Mouse (Mus musculus): Measurements from ENCODE around the gene Smarca1. TPM values are rescaled to one million over a fixed set of nuclear protein-coding genes. Genes with fewer than 3 reads are reported as not detected.

Smarca1 gene
- polyA plus RNA-seq, 1 experiment from 2014 or later = 30.8 TPM

DNA sequence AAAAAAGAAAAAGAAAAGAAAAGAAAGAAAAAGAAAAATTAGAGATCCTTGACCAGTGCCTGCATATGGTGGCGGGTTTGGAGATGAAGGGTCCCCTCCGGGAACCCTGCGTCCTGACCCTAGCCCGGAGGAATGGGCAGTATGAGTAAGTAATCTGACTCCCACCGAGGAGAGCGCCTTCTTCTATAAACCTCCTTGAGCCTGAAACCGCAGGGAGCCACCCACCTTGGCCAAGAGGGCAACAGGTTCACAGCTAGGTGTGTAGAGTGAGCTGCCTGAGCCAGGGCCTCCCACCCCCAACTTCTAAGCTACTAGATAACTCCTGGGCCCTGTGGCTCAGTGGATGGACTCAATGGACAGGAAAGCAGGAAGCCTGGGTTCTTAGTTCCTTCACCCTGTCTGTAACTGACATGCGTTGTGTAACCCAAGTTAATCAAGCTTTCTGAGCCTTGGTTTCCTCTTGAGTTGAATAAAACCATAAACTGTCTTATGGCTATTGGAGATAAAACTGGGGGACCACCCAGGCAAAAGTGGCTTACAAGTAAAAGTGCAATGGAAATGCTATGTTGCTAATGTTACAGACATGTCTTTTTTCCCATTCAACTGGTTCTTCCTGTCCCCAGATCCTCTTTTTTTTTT, 20.2 kb upstream of the Smarca1 start:
- H3K36me3 ChIP-seq (ENCODE audit: control insufficient read depth, insufficient read depth, low read length) = no peaks in the 10 kb centered on the region
- no peak overlapping the region for H3K27ac ChIP-seq (ENCODE audit: low read depth, low read length)
- no peaks in the 10 kb centered on the region for H3K4me1 ChIP-seq (ENCODE audit: control insufficient read depth, insufficient read depth, low read length)
- ATAC-seq (ENCODE audit: low FRiP score) (peak; percentile 25; the same call in 1 of the 2 replicates), DNase-seq (ENCODE audit: low spot score, missing footprints) (no peak)
- 27% methylated on average over 8 of the region's 8 CpGs for WGBS
- H3K4me3 ChIP-seq (ENCODE audit: low read depth, low read length) = peak overlapping the region; percentile 58
- H3K27me3 ChIP-seq (ENCODE audit: control insufficient read depth, insufficient read depth, low read length) = no peaks in the 10 kb centered on the region
- H3K9me3 ChIP-seq (ENCODE audit: control insufficient read depth, low read length) = no peaks in the 10 kb centered on the region
- H3K4me2 ChIP-seq = peak overlapping the region; percentile 49
- H3K9ac ChIP-seq (ENCODE audit: low read length) = peak overlapping the region; percentile 86

DNA sequence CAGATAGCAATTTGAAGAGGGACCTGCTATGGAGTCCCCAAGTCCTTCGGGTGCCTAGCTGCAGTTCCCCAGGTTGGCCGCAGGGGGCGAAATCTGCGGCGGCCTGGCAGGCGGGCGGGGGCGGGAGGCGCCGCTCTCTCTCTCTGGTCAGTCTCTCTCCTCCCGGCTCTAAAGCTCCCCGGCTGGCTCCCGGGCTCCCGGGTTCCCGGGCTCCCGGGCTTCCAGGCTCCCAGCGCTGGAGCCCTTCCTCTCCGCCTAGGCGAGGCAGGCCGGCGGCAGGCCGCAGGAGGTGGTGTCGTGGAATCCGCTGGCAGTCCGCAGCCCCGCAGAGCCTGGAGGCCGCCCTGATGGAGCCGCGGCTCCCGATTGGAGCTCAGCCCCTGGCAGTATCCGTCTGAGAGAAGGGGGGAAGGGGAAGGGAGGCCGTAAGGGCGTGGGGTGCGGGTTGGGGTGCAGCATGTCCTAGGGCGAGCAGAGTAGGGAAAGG, 19.6 kb upstream of the Smarca1 start, which contains the start of gene Ocrl:
Gene Ocrl, plus strand, starts transcription at position 82 of the 487 bp plus-strand sequence.
- H3K4me2 ChIP-seq = peak within 1 kb of the TSS; percentile 49
- no peaks in the 10 kb centered on the region for H3K4me1 ChIP-seq (ENCODE audit: control insufficient read depth, insufficient read depth, low read length)
- 13% methylated on average over 35 of the region's 35 CpGs for WGBS
- peak; percentile 95 for DNase-seq (ENCODE audit: low spot score, missing footprints)
- peak within 1 kb of the TSS; percentile 86 for H3K9ac ChIP-seq (ENCODE audit: low read length)
- H3K9me3 ChIP-seq (ENCODE audit: control insufficient read depth, low read length) = no peaks in the 10 kb centered on the region
- H3K4me3 ChIP-seq (ENCODE audit: low read depth, low read length) = peak within 1 kb of the TSS; percentile 58
- peak within 1 kb of the TSS; percentile 54; the same call in 1 of the 2 replicates for H3K27ac ChIP-seq (ENCODE audit: low read depth, low read length)
- no peaks in the 10 kb centered on the region for H3K27me3 ChIP-seq (ENCODE audit: control insufficient read depth, insufficient read depth, low read length)
- no peaks in the 10 kb centered on the region for H3K36me3 ChIP-seq (ENCODE audit: control insufficient read depth, insufficient read depth, low read length)
- ATAC-seq (ENCODE audit: low FRiP score) = peak; percentile 94

DNA sequence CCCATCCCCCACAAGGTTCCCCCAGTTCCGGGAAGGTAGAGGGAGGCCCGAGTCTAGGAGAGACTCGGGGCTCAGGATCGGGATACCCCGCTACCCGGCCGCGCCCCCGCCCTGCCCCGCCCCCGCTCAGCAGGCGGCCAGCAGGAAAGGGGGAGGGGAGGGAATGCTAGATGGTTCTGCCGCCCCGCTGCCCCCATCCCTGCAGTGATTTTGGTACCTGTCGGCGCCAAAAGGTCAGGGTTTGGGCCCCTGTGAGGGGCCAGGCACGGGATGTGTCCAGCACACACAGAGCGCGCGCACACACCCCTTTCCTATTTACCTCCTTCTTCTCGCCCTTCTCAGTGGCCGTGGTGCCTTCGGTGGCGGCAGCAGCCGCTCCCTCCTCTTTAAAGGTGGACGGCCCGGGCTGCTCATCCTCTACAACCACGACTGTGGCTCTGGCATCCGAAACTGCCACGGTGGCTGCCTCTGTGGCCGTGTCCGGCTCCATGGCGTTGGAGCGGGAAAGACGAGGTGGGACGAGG, 805 bp downstream of the Smarca1 start:
- Histone ChIP-seq H3K4me1 (ENCODE audit: control insufficient read depth, insufficient read depth, low read length) (no peaks in the 10 kb centered on the region), H3K36me3 (ENCODE audit: control insufficient read depth, insufficient read depth, low read length) (no peaks in the 10 kb centered on the region), H3K27ac (ENCODE audit: low read depth, low read length) (no peak overlapping the region), H3K9ac (ENCODE audit: low read length) (peak overlapping the region; percentile 74), H3K4me2 (peak overlapping the region; percentile 59), H3K27me3 (ENCODE audit: control insufficient read depth, insufficient read depth, low read length) (no peaks in the 10 kb centered on the region), H3K9me3 (ENCODE audit: control insufficient read depth, low read length) (no peaks in the 10 kb centered on the region), H3K4me3 (ENCODE audit: low read depth, low read length) (peak overlapping the region; percentile 56)
- peak; percentile 89 for DNase-seq (ENCODE audit: low spot score, missing footprints)
- ATAC-seq (ENCODE audit: low FRiP score) = peak; percentile 86
- 14% methylated on average over 27 of the region's 36 CpGs for WGBS

DNA sequence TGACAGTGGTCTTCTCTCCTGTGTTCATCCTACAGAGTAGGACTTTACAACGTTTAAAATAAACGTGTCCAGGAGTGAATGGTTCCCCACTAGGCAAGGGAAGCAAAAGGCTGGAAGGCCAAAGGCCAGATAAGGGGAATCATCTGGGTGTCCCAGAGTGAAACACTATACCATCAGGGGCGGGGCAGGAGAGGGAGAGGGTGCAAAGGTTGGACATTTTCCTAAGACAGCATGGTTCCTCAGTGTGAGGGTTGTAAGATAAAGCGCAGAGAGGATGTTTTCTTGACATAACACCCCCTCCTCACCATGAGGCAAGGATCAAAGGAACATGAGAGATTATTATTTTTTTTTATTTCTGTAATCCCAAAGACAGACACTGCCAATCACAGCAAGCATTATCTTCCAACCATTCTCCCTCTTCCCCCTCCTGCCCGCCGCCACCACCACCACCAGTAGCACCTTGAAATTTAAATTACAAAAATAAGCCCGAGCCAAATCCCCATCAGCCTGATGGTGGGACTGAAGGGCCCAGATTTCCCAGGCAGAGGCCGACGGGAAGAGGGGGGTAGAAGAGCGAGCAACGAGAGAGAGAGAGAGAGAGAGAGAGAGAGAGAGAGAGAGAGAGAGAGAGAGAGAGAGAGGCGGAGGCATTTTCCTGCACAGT, 1.4 kb downstream of the Smarca1 start:
- Histone ChIP-seq H3K36me3 (ENCODE audit: control insufficient read depth, insufficient read depth, low read length) (no peaks in the 10 kb centered on the region), H3K9ac (ENCODE audit: low read length) (peak overlapping the region; percentile 74), H3K27me3 (ENCODE audit: control insufficient read depth, insufficient read depth, low read length) (no peaks in the 10 kb centered on the region), H3K4me2 (peak overlapping the region; percentile 59), H3K4me1 (ENCODE audit: control insufficient read depth, insufficient read depth, low read length) (no peaks in the 10 kb centered on the region), H3K9me3 (ENCODE audit: control insufficient read depth, low read length) (no peaks in the 10 kb centered on the region), H3K27ac (ENCODE audit: low read depth, low read length) (no peak overlapping the region), H3K4me3 (ENCODE audit: low read depth, low read length) (peak overlapping the region; percentile 56)
- WGBS = 17% methylated on average over 12 of the region's 12 CpGs
- DNase-seq (ENCODE audit: low spot score, missing footprints) = peak; percentile 82
- ATAC-seq (ENCODE audit: low FRiP score) = peak; percentile 56

DNA sequence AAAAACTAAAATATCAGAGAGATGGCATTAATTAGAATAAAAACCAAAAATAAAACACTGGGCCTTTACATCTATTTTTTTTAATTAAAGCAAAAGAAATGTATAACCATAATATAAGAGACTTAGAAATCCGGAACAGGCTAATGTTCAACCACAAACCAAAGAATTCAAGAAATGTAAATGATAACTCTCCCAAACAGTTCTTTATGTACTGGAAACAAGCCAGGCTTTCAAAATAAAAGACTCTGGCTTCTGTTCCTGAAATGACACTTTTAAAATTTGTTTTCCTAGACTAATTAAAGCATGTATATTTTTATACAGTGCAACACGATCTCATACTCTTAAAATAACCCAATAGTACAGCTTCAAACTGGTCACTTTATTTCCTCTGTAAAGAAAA, 5.4 kb downstream of the Smarca1 start:
- Histone ChIP-seq H3K4me1 (ENCODE audit: control insufficient read depth, insufficient read depth, low read length) (no peaks in the 10 kb centered on the region), H3K9ac (ENCODE audit: low read length) (no peak overlapping the region), H3K36me3 (ENCODE audit: control insufficient read depth, insufficient read depth, low read length) (no peaks in the 10 kb centered on the region), H3K27ac (ENCODE audit: low read depth, low read length) (no peak overlapping the region), H3K4me2 (no peak overlapping the region), H3K9me3 (ENCODE audit: control insufficient read depth, low read length) (no peaks in the 10 kb centered on the region), H3K27me3 (ENCODE audit: control insufficient read depth, insufficient read depth, low read length) (no peaks in the 10 kb centered on the region), H3K4me3 (ENCODE audit: low read depth, low read length) (no peak overlapping the region)
- no peak for ATAC-seq (ENCODE audit: low FRiP score)
- no peak for DNase-seq (ENCODE audit: low spot score, missing footprints)
- 85% methylated on average over 2 of the region's 2 CpGs for WGBS

DNA sequence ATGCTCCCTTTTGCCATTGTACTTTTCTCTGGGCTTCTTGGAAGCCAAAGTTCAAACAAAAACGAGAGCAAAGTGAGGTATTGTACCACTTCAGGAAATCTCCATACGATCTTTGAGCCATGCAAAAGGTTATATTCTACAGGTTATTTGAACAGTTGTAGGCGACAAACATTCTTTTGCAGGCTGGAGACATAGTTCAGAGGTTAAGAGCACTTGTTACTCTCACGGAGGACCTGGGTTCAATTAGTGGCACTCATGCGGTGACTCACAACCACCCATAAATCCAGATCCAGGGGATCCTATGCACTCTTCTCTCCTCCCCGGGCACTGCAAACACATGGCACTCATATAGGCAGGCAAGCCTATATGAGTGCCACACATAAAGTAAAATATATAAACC, 10.0 kb downstream of the Smarca1 start:
- no peak overlapping the region for H3K9ac ChIP-seq (ENCODE audit: low read length)
- no peaks in the 10 kb centered on the region for H3K27me3 ChIP-seq (ENCODE audit: control insufficient read depth, insufficient read depth, low read length)
- no peak overlapping the region for H3K4me3 ChIP-seq (ENCODE audit: low read depth, low read length)
- no peaks in the 10 kb centered on the region for H3K4me1 ChIP-seq (ENCODE audit: control insufficient read depth, insufficient read depth, low read length)
- H3K36me3 ChIP-seq (ENCODE audit: control insufficient read depth, insufficient read depth, low read length) = no peaks in the 10 kb centered on the region
- DNase-seq (ENCODE audit: low spot score, missing footprints) (no peak), ATAC-seq (ENCODE audit: low FRiP score) (no peak)
- 78% methylated on average over 6 of the region's 6 CpGs for WGBS
- H3K9me3 ChIP-seq (ENCODE audit: control insufficient read depth, low read length) = no peaks in the 10 kb centered on the region
- H3K27ac ChIP-seq (ENCODE audit: low read depth, low read length) = no peak overlapping the region
- H3K4me2 ChIP-seq = no peak overlapping the region

DNA sequence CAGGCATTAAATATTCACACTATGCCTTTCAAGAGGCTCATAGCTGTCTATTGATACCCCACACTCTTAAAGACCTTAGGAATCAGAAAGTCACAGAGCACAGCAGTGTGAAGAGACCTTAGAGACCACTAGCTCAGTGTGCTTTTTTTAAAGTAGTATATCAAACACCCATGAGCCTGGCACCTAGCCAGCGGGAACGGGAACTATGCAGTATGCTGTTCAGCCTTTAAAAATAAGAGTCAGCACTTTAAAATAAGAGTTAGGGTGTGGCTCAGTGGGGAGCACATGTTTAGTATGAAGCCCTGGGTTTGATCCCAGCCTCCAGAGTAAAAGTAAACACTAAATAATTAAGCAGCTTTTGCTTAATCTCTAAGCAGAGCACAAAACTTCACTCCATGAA, 12.7 kb downstream of the Smarca1 start:
- DNase-seq (ENCODE audit: low spot score, missing footprints) (no peak), ATAC-seq (ENCODE audit: low FRiP score) (no peak)
- no peaks in the 10 kb centered on the region for H3K36me3 ChIP-seq (ENCODE audit: control insufficient read depth, insufficient read depth, low read length)
- H3K4me1 ChIP-seq (ENCODE audit: control insufficient read depth, insufficient read depth, low read length) = no peaks in the 10 kb centered on the region
- no peaks in the 10 kb centered on the region for H3K9me3 ChIP-seq (ENCODE audit: control insufficient read depth, low read length)
- no peak overlapping the region for H3K4me2 ChIP-seq
- H3K27ac ChIP-seq (ENCODE audit: low read depth, low read length) = no peak overlapping the region
- 74% methylated on average over 2 of the region's 2 CpGs for WGBS
- no peaks in the 10 kb centered on the region for H3K27me3 ChIP-seq (ENCODE audit: control insufficient read depth, insufficient read depth, low read length)
- no peak overlapping the region for H3K9ac ChIP-seq (ENCODE audit: low read length)
- H3K4me3 ChIP-seq (ENCODE audit: low read depth, low read length) = no peak overlapping the region

DNA sequence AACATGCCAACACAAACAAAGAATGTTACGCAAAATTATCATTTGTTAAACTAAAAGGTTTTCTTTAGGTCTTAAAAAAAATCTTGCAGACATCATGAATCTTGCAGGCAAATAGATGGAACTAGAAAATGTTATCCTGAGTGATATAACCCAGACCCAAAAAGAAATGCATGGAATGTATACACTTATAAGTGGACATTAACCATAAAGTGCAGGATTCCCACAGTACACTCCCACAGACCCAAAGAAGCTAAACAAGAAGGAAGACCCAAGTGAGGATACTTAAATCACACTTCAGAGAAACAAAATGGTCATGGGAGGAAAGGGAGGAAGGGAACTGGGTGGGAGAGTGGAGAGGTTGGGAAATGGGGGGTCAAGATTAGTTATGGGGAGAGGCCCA, 34.2 kb downstream of the Smarca1 start:
- Histone ChIP-seq H3K4me1 (ENCODE audit: control insufficient read depth, insufficient read depth, low read length) (no peaks in the 10 kb centered on the region), H3K4me3 (ENCODE audit: low read depth, low read length) (no peak overlapping the region), H3K9me3 (ENCODE audit: control insufficient read depth, low read length) (no peaks in the 10 kb centered on the region), H3K4me2 (no peak overlapping the region), H3K9ac (ENCODE audit: low read length) (no peak overlapping the region), H3K36me3 (ENCODE audit: control insufficient read depth, insufficient read depth, low read length) (no peaks in the 10 kb centered on the region), H3K27me3 (ENCODE audit: control insufficient read depth, insufficient read depth, low read length) (no peaks in the 10 kb centered on the region), H3K27ac (ENCODE audit: low read depth, low read length) (no peak overlapping the region)
- DNase-seq (ENCODE audit: low spot score, missing footprints) (no peak), ATAC-seq (ENCODE audit: low FRiP score) (no peak)
- 94% methylated on average over 1 of the region's 1 CpGs for WGBS

DNA sequence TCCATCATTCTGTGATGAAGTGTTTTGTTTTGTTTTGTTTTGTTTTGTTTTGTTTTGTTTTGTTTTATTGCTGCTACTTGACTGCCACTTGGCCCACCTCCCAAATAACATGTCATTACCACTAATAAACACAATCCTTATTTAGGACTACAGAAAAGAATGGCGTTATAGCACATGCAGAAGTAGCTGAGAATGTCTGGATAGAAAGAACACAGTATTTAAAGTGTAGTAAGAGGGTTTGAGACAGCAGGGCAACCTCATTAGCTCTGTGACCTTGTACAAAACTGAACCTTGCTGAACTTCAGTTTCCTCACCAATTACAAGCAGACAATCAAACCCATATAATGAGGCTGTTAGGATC, 57.0 kb downstream of the Smarca1 start:
- H3K27ac ChIP-seq (ENCODE audit: low read depth, low read length) = no peak overlapping the region
- no peak overlapping the region for H3K4me3 ChIP-seq (ENCODE audit: low read depth, low read length)
- H3K4me1 ChIP-seq (ENCODE audit: control insufficient read depth, insufficient read depth, low read length) = no peaks in the 10 kb centered on the region
- no peaks in the 10 kb centered on the region for H3K9me3 ChIP-seq (ENCODE audit: control insufficient read depth, low read length)
- H3K36me3 ChIP-seq (ENCODE audit: control insufficient read depth, insufficient read depth, low read length) = no peaks in the 10 kb centered on the region
- H3K4me2 ChIP-seq = no peak overlapping the region
- no peak for DNase-seq (ENCODE audit: low spot score, missing footprints)
- H3K27me3 ChIP-seq (ENCODE audit: control insufficient read depth, insufficient read depth, low read length) = no peaks in the 10 kb centered on the region
- no peak overlapping the region for H3K9ac ChIP-seq (ENCODE audit: low read length)
- no peak for ATAC-seq (ENCODE audit: low FRiP score)
- 85% methylated on average over 1 of the region's 1 CpGs for WGBS
